Mouse (Mus musculus): Measurements from ENCODE around the gene Cabin1. TPM values are rescaled to one million over a fixed set of nuclear protein-coding genes. Genes with fewer than 3 reads are reported as not detected.

Cabin1 gene
- polyA plus RNA-seq (2014; fragmentation: Nextera tagmentation; extraction: Ambion mirVana): 32.3 and 37.7 TPM in 2 replicates

DNA sequence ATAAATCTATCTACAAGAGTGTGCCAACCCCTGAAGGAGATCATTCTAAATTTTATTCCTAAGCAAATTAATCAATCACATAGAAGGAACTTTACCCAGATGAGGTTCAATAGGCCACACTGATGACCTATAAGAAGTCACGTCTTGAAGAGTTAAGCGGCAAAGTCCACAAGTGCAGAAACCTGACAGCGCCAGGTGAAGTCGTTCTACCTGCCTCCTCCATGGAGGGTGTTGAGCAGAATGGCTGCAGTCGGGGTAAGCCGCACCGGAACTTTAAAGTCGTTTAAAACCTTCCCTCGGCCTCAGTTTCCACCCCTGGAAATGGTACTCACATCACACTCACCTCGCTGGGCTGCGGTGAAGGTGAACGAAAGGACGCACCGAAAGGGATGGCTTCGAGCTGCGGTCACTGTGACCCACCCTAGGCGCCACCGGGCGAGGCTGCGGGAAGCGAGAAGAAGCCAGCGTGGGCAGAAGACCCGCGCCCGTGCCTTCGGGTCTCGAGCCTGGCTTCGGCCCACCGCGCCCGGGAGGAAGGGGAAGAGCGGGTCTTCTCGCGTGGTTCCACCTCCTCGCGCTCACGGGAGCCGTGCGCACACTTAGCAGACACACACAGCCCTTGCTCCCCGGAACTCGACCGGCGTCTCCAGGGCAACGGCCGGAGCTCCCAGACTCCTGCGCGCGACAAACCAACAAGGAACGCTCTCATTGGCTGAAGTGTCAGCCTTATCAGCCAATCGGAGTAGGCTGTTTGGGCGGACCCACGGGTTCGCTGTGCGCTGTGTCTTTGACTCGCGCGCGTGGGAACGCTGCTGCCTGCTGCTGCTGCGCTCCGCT is at the start of gene Cabin1:
Cabin1 (minus strand) TSS at position 660 of the 837 bp plus-strand sequence.
- Histone ChIP-seq H3K4me3 (ENCODE audit: low read length) (peak within 1 kb of the TSS; percentile 66), H3K27me3 (ENCODE audit: control insufficient read depth, insufficient read depth, low read length) (no peaks in the 10 kb centered on the region), H3K4me1 (ENCODE audit: control insufficient read depth, insufficient read depth, low read length) (0 out of 2 replicates have a peak, but pooled peaks cover 8% of the 10 kb centered on the region), H3K36me3 (ENCODE audit: control insufficient read depth, insufficient read depth, low read length) (peaks cover 6% of the 10 kb centered on the region; the same call in 1 of the 2 replicates), H3K4me2 (replicated peaks; ENCODE audit: low read depth, low read length) (peak within 1 kb of the TSS; percentile 80), H3K9me3 (ENCODE audit: control insufficient read depth, low read length) (no peaks in the 10 kb centered on the region), H3K27ac (ENCODE audit: low read depth, low read length) (0 out of 2 replicates have a peak within 1 kb of the TSS, but pooled peaks have one; percentile 24), H3K9ac (ENCODE audit: low read depth, low read length) (peak within 1 kb of the TSS; percentile 70)
- peak; percentile 99 for ATAC-seq (ENCODE audit: low FRiP score, low TSS enrichment)
- WGBS: under 1% methylated on average over 55 of the region's 61 CpGs

DNA sequence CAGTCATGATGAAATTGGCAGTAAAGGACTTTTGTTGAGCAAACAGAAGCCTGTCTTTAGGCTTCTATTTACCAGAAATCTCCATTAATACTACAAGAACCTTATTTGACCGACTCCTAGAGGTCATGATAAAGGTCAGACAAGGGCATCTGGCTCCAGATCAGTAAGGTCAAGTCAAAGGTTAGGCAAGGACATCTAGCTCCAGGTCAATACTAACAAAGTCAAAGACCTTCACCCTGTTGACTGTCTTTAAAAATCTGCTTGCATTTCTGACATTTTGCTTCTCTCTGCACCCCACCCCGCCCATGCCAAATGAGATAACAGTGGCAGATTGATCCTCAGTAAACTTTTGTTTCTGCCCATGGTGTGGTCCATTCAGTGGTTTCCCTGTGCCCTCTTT is 40.1 kb upstream of the Cabin1 start:
- H3K27ac ChIP-seq (ENCODE audit: low read depth, low read length): no peak overlapping the region
- no peaks in the 10 kb centered on the region for H3K4me1 ChIP-seq (ENCODE audit: control insufficient read depth, insufficient read depth, low read length)
- ATAC-seq (ENCODE audit: low FRiP score, low TSS enrichment): no peak
- no peaks in the 10 kb centered on the region for H3K36me3 ChIP-seq (ENCODE audit: control insufficient read depth, insufficient read depth, low read length)
- H3K9me3 ChIP-seq (ENCODE audit: control insufficient read depth, low read length): no peaks in the 10 kb centered on the region
- H3K27me3 ChIP-seq (ENCODE audit: control insufficient read depth, insufficient read depth, low read length): no peaks in the 10 kb centered on the region
- H3K9ac ChIP-seq (ENCODE audit: low read depth, low read length): no peak overlapping the region
- 64% methylated on average over 2 of the region's 2 CpGs for WGBS
- no peak overlapping the region for H3K4me2 ChIP-seq (replicated peaks; ENCODE audit: low read depth, low read length)
- H3K4me3 ChIP-seq (ENCODE audit: low read length): no peak overlapping the region

DNA sequence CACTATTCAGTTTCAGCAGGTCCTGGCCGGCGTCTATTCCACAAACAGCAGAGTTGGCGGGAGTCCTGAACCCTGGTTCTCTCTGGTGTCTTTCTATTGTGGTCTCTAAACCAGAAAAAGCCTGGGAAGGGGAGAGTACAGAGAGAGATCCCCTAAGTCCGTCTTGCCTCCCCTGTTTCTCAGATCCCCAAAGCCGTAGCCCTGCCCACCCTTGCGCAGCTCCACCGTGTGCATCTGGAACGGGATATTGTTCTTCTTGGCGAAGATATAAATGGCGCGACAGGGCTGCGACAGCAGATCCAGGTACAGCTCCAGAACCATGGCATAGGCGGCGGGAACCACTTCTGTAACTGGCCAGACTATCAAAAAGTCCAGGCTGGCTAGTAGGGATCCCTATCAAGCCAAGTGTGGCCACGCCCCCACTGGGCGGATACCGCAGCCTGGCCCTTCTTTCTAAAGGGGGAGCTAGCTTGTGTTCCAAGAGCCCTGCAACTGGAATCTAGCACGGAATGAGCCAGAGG is 34.1 kb upstream of the Cabin1 start, which contains the start of gene Gstt1:
Gstt1 (minus strand) TSS at position 409 of the 521 bp plus-strand sequence.
- Histone ChIP-seq H3K36me3 (ENCODE audit: control insufficient read depth, insufficient read depth, low read length) (no peaks in the 10 kb centered on the region), H3K4me1 (ENCODE audit: control insufficient read depth, insufficient read depth, low read length) (peaks cover 6% of the 10 kb centered on the region), H3K9me3 (ENCODE audit: control insufficient read depth, low read length) (no peaks in the 10 kb centered on the region), H3K27me3 (ENCODE audit: control insufficient read depth, insufficient read depth, low read length) (no peaks in the 10 kb centered on the region), H3K9ac (ENCODE audit: low read depth, low read length) (peak within 1 kb of the TSS; percentile 53), H3K4me2 (replicated peaks; ENCODE audit: low read depth, low read length) (peak within 1 kb of the TSS; percentile 73), H3K4me3 (ENCODE audit: low read length) (peak within 1 kb of the TSS; percentile 46), H3K27ac (ENCODE audit: low read depth, low read length) (no peak within 1 kb of the TSS)
- WGBS: 3% methylated on average over 18 of the region's 18 CpGs
- ATAC-seq (ENCODE audit: low FRiP score, low TSS enrichment): peak; percentile 61; the same call in 1 of the 2 replicates

DNA sequence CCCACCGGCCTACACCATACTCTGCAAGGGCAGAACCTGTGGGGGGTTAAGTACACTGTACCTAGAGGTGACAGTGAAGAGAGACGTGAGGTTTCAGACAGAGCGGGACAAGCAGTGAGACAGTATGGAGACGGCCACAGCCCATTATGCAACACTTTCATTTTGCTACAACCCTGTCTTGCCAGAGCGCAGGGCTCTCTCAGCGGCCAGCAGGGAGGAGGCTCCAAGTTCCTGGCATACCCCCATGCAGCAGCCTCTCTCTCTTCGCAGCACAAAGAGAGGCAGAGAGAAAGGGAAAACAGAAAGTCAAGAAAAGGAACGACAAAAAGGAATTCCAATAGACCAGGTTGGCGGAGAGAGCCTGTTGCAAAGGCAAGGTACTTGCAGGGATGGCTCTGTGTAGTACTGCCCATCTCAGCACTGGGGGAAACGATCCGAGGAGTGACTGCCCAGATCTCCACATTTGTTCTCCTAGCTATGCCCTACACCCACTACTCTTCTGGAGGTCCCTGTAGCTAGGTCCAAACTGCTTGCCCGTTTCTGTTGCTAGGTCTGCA is 33.6 kb upstream of the Cabin1 start:
- Histone ChIP-seq H3K9me3 (ENCODE audit: control insufficient read depth, low read length) (no peaks in the 10 kb centered on the region), H3K4me3 (ENCODE audit: low read length) (peak overlapping the region; percentile 46), H3K9ac (ENCODE audit: low read depth, low read length) (peak overlapping the region; percentile 53), H3K4me1 (ENCODE audit: control insufficient read depth, insufficient read depth, low read length) (peaks cover 6% of the 10 kb centered on the region), H3K27ac (ENCODE audit: low read depth, low read length) (no peak overlapping the region), H3K4me2 (replicated peaks; ENCODE audit: low read depth, low read length) (peak overlapping the region; percentile 73), H3K27me3 (ENCODE audit: control insufficient read depth, insufficient read depth, low read length) (no peaks in the 10 kb centered on the region), H3K36me3 (ENCODE audit: control insufficient read depth, insufficient read depth, low read length) (no peaks in the 10 kb centered on the region)
- ATAC-seq (ENCODE audit: low FRiP score, low TSS enrichment): no peak
- 5% methylated on average over 12 of the region's 12 CpGs for WGBS

DNA sequence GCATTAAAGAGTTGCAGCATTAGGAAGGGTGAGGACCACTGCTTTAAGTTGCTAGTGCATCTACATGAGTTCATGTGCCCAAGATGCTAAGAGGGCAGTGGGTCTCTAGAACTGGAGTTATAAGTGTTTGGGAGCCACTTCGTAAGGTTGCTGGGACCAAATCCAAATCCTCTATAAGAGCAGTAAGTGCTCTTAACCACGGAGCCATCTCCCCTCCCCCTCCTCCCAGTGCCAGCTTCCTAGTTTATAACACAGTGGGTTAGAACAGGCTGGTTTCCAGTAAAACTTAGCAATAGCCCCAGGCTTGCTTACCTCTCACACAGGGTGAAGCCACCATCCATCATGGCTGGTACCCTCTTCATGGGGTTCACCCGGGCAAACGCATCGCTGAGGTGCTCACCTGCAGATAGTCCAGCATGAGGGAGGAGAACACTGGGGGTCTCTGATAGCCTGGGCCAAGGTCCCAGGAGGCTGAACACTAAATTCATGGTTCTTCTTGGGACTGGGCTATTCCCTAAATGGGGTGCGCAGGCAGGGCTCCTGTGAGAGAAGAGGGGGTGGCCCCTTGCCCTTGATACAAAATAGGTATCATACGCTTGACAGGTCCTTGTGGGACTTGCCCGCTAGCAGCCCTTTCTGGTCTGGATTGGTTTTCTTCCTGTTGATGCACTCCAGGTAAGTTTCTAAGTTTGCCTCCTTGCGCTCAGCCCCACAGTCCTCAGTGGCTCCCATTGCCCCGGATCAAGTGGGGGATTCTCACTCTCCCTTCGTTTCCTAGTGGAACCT is 32.8 kb upstream of the Cabin1 start:
- ATAC-seq (ENCODE audit: low FRiP score, low TSS enrichment): no peak
- no peak overlapping the region for H3K9ac ChIP-seq (ENCODE audit: low read depth, low read length)

DNA sequence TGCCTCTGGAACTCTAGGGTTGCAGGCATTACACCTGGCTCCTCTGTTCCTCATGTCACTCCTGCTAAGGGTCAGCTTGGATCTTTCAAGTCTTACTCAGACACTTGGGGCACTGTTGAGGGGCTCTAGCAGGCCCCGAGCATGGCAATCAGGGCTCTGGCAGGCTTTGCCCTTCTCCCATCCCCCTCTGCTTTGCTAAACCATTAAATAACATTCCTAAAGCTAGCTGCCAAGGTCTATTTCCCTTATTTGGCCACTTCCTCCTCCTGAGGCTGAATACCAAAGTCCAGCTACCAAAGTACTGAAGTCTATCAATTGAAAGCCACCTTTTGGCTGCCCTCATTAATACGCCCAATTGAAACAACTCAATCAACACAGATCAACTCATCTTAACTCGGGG is 30.7 kb upstream of the Cabin1 start:
- Histone ChIP-seq H3K36me3 (ENCODE audit: control insufficient read depth, insufficient read depth, low read length) (no peaks in the 10 kb centered on the region), H3K4me1 (ENCODE audit: control insufficient read depth, insufficient read depth, low read length) (peaks cover 6% of the 10 kb centered on the region), H3K9ac (ENCODE audit: low read depth, low read length) (no peak overlapping the region), H3K27me3 (ENCODE audit: control insufficient read depth, insufficient read depth, low read length) (no peaks in the 10 kb centered on the region), H3K4me3 (ENCODE audit: low read length) (no peak overlapping the region), H3K9me3 (ENCODE audit: control insufficient read depth, low read length) (no peaks in the 10 kb centered on the region), H3K27ac (ENCODE audit: low read depth, low read length) (0 out of 2 replicates have a peak overlapping the region, but pooled peaks have one; percentile 15), H3K4me2 (replicated peaks; ENCODE audit: low read depth, low read length) (no peak overlapping the region)
- no peak for ATAC-seq (ENCODE audit: low FRiP score, low TSS enrichment)
- WGBS: 26% methylated on average over 3 of the region's 3 CpGs

More for the DNA sequence above, 32.8 kb upstream of the Cabin1 start:
- H3K27me3 ChIP-seq (ENCODE audit: control insufficient read depth, insufficient read depth, low read length): no peaks in the 10 kb centered on the region
- no peaks in the 10 kb centered on the region for H3K36me3 ChIP-seq (ENCODE audit: control insufficient read depth, insufficient read depth, low read length)
- peaks cover 6% of the 10 kb centered on the region for H3K4me1 ChIP-seq (ENCODE audit: control insufficient read depth, insufficient read depth, low read length)
- H3K4me3 ChIP-seq (ENCODE audit: low read length): peak overlapping the region; percentile 46
- peak overlapping the region; percentile 73 for H3K4me2 ChIP-seq (replicated peaks; ENCODE audit: low read depth, low read length)
- no peaks in the 10 kb centered on the region for H3K9me3 ChIP-seq (ENCODE audit: control insufficient read depth, low read length)
- WGBS: 46% methylated on average over 11 of the region's 11 CpGs
- no peak overlapping the region for H3K27ac ChIP-seq (ENCODE audit: low read depth, low read length)

DNA sequence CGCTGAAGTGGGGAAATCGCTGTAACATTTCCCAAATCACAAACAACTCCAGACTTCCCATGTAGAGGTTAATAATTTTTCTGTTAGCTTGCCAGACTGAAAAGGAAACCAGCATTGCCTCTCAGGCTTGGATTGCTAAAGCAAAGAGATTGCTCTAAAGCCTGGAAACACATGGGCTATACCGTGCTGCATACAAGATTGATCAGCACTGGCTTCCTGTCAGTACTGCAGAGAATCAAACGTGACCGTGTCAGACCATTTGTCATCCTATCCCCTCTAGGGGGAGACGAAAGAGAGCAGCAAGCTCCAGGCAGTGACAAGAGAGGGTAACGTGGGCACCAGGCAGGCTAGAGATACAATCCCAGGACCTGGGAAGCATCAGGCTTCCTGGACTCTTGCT is 26.6 kb upstream of the Cabin1 start:
- H3K27ac ChIP-seq (ENCODE audit: low read depth, low read length): no peak overlapping the region
- H3K9ac ChIP-seq (ENCODE audit: low read depth, low read length): no peak overlapping the region
- H3K36me3 ChIP-seq (ENCODE audit: control insufficient read depth, insufficient read depth, low read length): no peaks in the 10 kb centered on the region
- no peaks in the 10 kb centered on the region for H3K27me3 ChIP-seq (ENCODE audit: control insufficient read depth, insufficient read depth, low read length)
- no peak overlapping the region for H3K4me3 ChIP-seq (ENCODE audit: low read length)
- WGBS: 26% methylated on average over 7 of the region's 7 CpGs
- no peaks in the 10 kb centered on the region for H3K9me3 ChIP-seq (ENCODE audit: control insufficient read depth, low read length)
- peaks cover 6% of the 10 kb centered on the region; the same call in 1 of the 2 replicates for H3K4me1 ChIP-seq (ENCODE audit: control insufficient read depth, insufficient read depth, low read length)
- ATAC-seq (ENCODE audit: low FRiP score, low TSS enrichment): no peak
- H3K4me2 ChIP-seq (replicated peaks; ENCODE audit: low read depth, low read length): no peak overlapping the region

DNA sequence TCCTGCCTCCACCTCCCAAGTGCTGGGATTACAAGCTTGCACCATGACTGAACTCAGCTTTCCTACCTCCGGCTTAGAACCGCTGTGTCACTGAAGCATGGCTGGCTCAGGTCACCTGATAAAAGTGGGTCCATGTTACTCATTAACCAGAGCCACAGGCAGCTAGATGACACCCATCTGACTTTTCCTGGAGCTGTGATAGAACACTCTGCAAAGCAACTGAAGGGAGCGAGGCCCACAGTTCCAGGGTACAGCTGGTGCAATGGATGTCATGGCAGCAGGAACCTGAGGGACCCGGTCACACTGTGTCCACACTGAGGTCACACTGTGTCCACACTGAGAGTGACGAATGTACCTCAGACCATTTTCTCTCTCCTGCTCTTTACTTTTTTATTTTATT is 25.7 kb upstream of the Cabin1 start:
- WGBS: 72% methylated on average over 5 of the region's 5 CpGs
- peak; percentile 35; the same call in 1 of the 2 replicates for ATAC-seq (ENCODE audit: low FRiP score, low TSS enrichment)

More for the DNA sequence above, 25.7 kb upstream of the Cabin1 start:
- Histone ChIP-seq H3K4me3 (ENCODE audit: low read length) (no peak overlapping the region), H3K9ac (ENCODE audit: low read depth, low read length) (no peak overlapping the region), H3K27me3 (ENCODE audit: control insufficient read depth, insufficient read depth, low read length) (no peaks in the 10 kb centered on the region), H3K27ac (ENCODE audit: low read depth, low read length) (no peak overlapping the region), H3K4me1 (ENCODE audit: control insufficient read depth, insufficient read depth, low read length) (peaks cover 2% of the 10 kb centered on the region; the same call in 1 of the 2 replicates), H3K36me3 (ENCODE audit: control insufficient read depth, insufficient read depth, low read length) (no peaks in the 10 kb centered on the region), H3K9me3 (ENCODE audit: control insufficient read depth, low read length) (no peaks in the 10 kb centered on the region), H3K4me2 (replicated peaks; ENCODE audit: low read depth, low read length) (no peak overlapping the region)

All from kidney, embryonic 14.5 days (tissue).